Mouse (Mus musculus) c-Kit-positive CD71-positive TER-119-negative erythroid progenitor cells, embryonic 14.5 days (primary cell): Measurements from ENCODE around the gene Yy1.

Source experiments
- DNase-seq: peaks from one replicate; pipeline ENCODE4 v3.0.0-alpha.2; 2013; ENCODE audit warnings: low read depth

The Yy1 gene

GRCm38 (mm10) chr12:108857109-108857508, 64.3 kb downstream of the Yy1 start:
- DNase-seq: no peak

GRCm38 (mm10) chr12:108857589-108858184, 64.9 kb downstream of the Yy1 start:
- no peak for DNase-seq

GRCm38 (mm10) chr12:108858486-108858885, 65.7 kb downstream of the Yy1 start:
- DNase-seq: no peak

GRCm38 (mm10) chr12:108865007-108865494, 72.3 kb downstream of the Yy1 start:
- DNase-seq: no peak

GRCm38 (mm10) chr12:108869575-108869974, 76.8 kb downstream of the Yy1 start:
- no peak for DNase-seq
